Mouse (Mus musculus) gastrocnemius, postnatal 10 days (tissue): Measurements from ENCODE around the gene Rab8b. TPM values are rescaled to one million over a fixed set of nuclear protein-coding genes. Genes with fewer than 3 reads are reported as not detected.
A peak's percentile ranks its signal among the peaks of the same experiment; 100 is the strongest.

Experiments
- DNase-seq: peaks from one replicate; pipeline ENCODE4 v3.0.0; 2021; ENCODE audit warnings: mixed read lengths
- long read RNA-seq, 2 experiments: library from polyadenylated mRNA; stranded (forward); transcript quantifications; one replicate each; pipeline ENCODE4 v2.0.0; 2021
- total RNA-seq, 2 experiments: library from RNA; stranded (reverse); gene quantifications; 2 replicates each; pipeline ENCODE4 v1.2.3; 2021

The Rab8b gene
- 10 to 100 TPM; 12.6 to 15.4 TPM for total RNA-seq
- long read RNA-seq, experiment 1, full-length matches to known transcripts, result 10 of 16 reads
- long read RNA-seq, experiment 1, partial matches to known transcripts, result 0 of 16 reads
- long read RNA-seq, experiment 1, other reads (novel, unspliced or antisense), result 6 of 16 reads
- long read RNA-seq, experiment 2, full-length matches to known transcripts, result 6 of 9 reads
- long read RNA-seq, experiment 2, partial matches to known transcripts, result 0 of 9 reads
- long read RNA-seq, experiment 2, other reads (novel, unspliced or antisense), result 3 of 9 reads

GRCm38 (mm10) chr9:66919382-66919971 lies at the start of gene Rab8b:
Rab8b (minus strand) TSS chr9:66919687.
- DNase-seq, result peak; percentile 98

GRCm38 (mm10) chr9:66967492-66967891 lies 48.0 kb upstream of the Rab8b start:
- DNase-seq, result no peak

- DNase-seq, result no peak
Measured at GRCm38 (mm10) chr9:66961478-66961877, 42.0 kb upstream of the Rab8b start.

- no peak for DNase-seq
Measured at GRCm38 (mm10) chr9:66957451-66957850, 38.0 kb upstream of the Rab8b start.

GRCm38 (mm10) chr9:66952886-66953285 lies 33.4 kb upstream of the Rab8b start:
- no peak for DNase-seq

- DNase-seq, result no peak
Measured at GRCm38 (mm10) chr9:66952321-66952720, 32.8 kb upstream of the Rab8b start.

- no peak for DNase-seq
Measured at GRCm38 (mm10) chr9:66948536-66948935, 29.0 kb upstream of the Rab8b start.

GRCm38 (mm10) chr9:66945647-66946641 lies 26.5 kb upstream of the Rab8b start, which contains the start of gene Rps27l:
Rps27l (plus strand) TSS chr9:66946086.
- peak; percentile 93 for DNase-seq

- DNase-seq, result no peak
Measured at GRCm38 (mm10) chr9:66945161-66945560, 25.7 kb upstream of the Rab8b start.

- DNase-seq, result no peak
Measured at GRCm38 (mm10) chr9:66938836-66939235, 19.3 kb upstream of the Rab8b start.

GRCm38 (mm10) chr9:66937507-66937906 lies 18.0 kb upstream of the Rab8b start:
- DNase-seq, result peak; percentile 66

- no peak for DNase-seq
Measured at GRCm38 (mm10) chr9:66933869-66934808, 14.7 kb upstream of the Rab8b start.

- no peak for DNase-seq
Measured at GRCm38 (mm10) chr9:66930351-66930750, 10.9 kb upstream of the Rab8b start.

GRCm38 (mm10) chr9:66927696-66928402 lies 8.4 kb upstream of the Rab8b start:
- DNase-seq, result no peak

- DNase-seq, result no peak
Measured at GRCm38 (mm10) chr9:66925853-66926252, 6.4 kb upstream of the Rab8b start.

- no peak for DNase-seq
Measured at GRCm38 (mm10) chr9:66922076-66922475, 2.6 kb upstream of the Rab8b start.

GRCm38 (mm10) chr9:66920488-66921279 lies 1.2 kb upstream of the Rab8b start:
- no peak for DNase-seq

- DNase-seq, result no peak
Measured at GRCm38 (mm10) chr9:66919981-66920380, 494 bp upstream of the Rab8b start.

- DNase-seq, result no peak
Measured at GRCm38 (mm10) chr9:66918672-66919330, 686 bp downstream of the Rab8b start.

- DNase-seq, result no peak
Measured at GRCm38 (mm10) chr9:66917892-66918255, 1.6 kb downstream of the Rab8b start.
